Mouse (Mus musculus) lung, embryonic 15.5 days (tissue): Measurements from ENCODE around the gene Kcnip4. TPM values are rescaled to one million over a fixed set of nuclear protein-coding genes. Genes with fewer than 3 reads are reported as not detected.
A peak's percentile ranks its signal among the peaks of the same experiment; 100 is the strongest.

Experiments
- ATAC-seq: fragments of 200-750 bp; cut with Nextera tagmentation; 2 replicates; pipeline ENCODE4 v1.8.0; 2017; ENCODE audit warnings: moderate number of reproducible peaks, borderline replicate concordance; ENCODE audit not compliant: low FRiP score, low TSS enrichment; ENCODE audit errors: extremely low read depth
- H3K27ac ChIP-seq: fragments of 300-500 bp; sonication (generic); 2 replicates; pipeline ENCODE4 v1.5.1; 2015; ENCODE audit warnings: moderate library complexity, mild to moderate bottlenecking, inconsistent platforms
- H3K27me3 ChIP-seq: fragments of 300-500 bp; sonication (generic); 2 replicates; pipeline ENCODE4 v1.6.1; 2015; ENCODE audit warnings: inconsistent platforms
- H3K36me3 ChIP-seq: fragments of 300-500 bp; sonication (generic); 2 replicates; pipeline ENCODE4 v1.6.1; 2015; ENCODE audit warnings: inconsistent platforms
- H3K4me1 ChIP-seq: fragments of 300-500 bp; sonication (generic); 2 replicates; pipeline ENCODE4 v1.6.1; 2015; ENCODE audit warnings: inconsistent platforms
- H3K4me2 ChIP-seq: fragments of 300-500 bp; sonication (generic); 2 replicates; pipeline ENCODE4 v1.6.1; 2015; ENCODE audit warnings: inconsistent platforms, mild to moderate bottlenecking, moderate library complexity
- H3K4me3 ChIP-seq: fragments of 300-500 bp; sonication (generic); 2 replicates; pipeline ENCODE4 v1.5.1; 2015; ENCODE audit warnings: mild to moderate bottlenecking, inconsistent platforms
- H3K9ac ChIP-seq: fragments of 300-500 bp; sonication (generic); 2 replicates; pipeline ENCODE4 v1.6.1; 2015; ENCODE audit warnings: inconsistent platforms
- H3K9me3 ChIP-seq: fragments of 300-500 bp; sonication (generic); 2 replicates; pipeline ENCODE4 v1.6.1; 2016; ENCODE audit warnings: inconsistent platforms
- WGBS: fragments of 180-500 bp; shearing (Covaris S2); methylation state at CpG from one replicate; pipeline ENCODE4 v1.1.7; 2015; 5-methylcytosine and 5-hydroxymethylcytosine counted together
- polyA plus RNA-seq: library from polyadenylated mRNA; unstranded; fragments of >200 nt; fragmentation: Nextera tagmentation; extraction: Ambion mirVana; gene quantifications from 2 replicates; pipeline ENCODE4 v1.2.1, GENCODE M21; 2015

Kcnip4 gene
- polyA plus RNA-seq, 1 experiment from 2014 or later, result 0.75 TPM

- ATAC-seq, result peak; percentile 31; the same call in 1 of the 2 replicates
- no peaks in the 10 kb centered on the region for H3K9me3 ChIP-seq
- no peak overlapping the region for H3K4me2 ChIP-seq
- no peak overlapping the region for H3K27ac ChIP-seq
- H3K27me3 ChIP-seq, result no peaks in the 10 kb centered on the region
- H3K36me3 ChIP-seq, result no peaks in the 10 kb centered on the region
- 25% methylated on average over 4 of the region's 4 CpGs for WGBS
- H3K4me1 ChIP-seq, result no peaks in the 10 kb centered on the region
- H3K4me3 ChIP-seq, result no peak overlapping the region
- no peak overlapping the region for H3K9ac ChIP-seq
These were observed 174.4 kb downstream of the Kcnip4 start for GRCm38 (mm10) chr5:49350126-49350909.

GRCm38 (mm10) chr5:49349541-49349940 is 175.2 kb downstream of the Kcnip4 start:
- H3K4me3 ChIP-seq, result no peak overlapping the region
- no peaks in the 10 kb centered on the region for H3K36me3 ChIP-seq
- no peaks in the 10 kb centered on the region for H3K9me3 ChIP-seq
- ATAC-seq, result no peak
- no peaks in the 10 kb centered on the region for H3K4me1 ChIP-seq
- H3K27ac ChIP-seq, result no peak overlapping the region
- no peak overlapping the region for H3K4me2 ChIP-seq
- 70% methylated on average over 5 of the region's 5 CpGs for WGBS
- H3K27me3 ChIP-seq, result no peaks in the 10 kb centered on the region
- H3K9ac ChIP-seq, result no peak overlapping the region

- no peaks in the 10 kb centered on the region for H3K9me3 ChIP-seq
- H3K4me2 ChIP-seq, result no peak overlapping the region
- no peaks in the 10 kb centered on the region for H3K4me1 ChIP-seq
- no peak overlapping the region for H3K9ac ChIP-seq
- 78% methylated on average over 5 of the region's 5 CpGs for WGBS
- no peak overlapping the region for H3K4me3 ChIP-seq
- no peak for ATAC-seq
- H3K27me3 ChIP-seq, result no peaks in the 10 kb centered on the region
- no peak overlapping the region for H3K27ac ChIP-seq
- H3K36me3 ChIP-seq, result no peaks in the 10 kb centered on the region
These were observed 176.2 kb downstream of the Kcnip4 start for GRCm38 (mm10) chr5:49348511-49348910.

GRCm38 (mm10) chr5:49344606-49345005 is 180.1 kb downstream of the Kcnip4 start:
- Histone ChIP-seq H3K4me2 (no peak overlapping the region), H3K4me1 (no peaks in the 10 kb centered on the region), H3K36me3 (no peaks in the 10 kb centered on the region), H3K9me3 (no peaks in the 10 kb centered on the region), H3K27ac (no peak overlapping the region), H3K4me3 (no peak overlapping the region), H3K27me3 (no peaks in the 10 kb centered on the region), H3K9ac (no peak overlapping the region)
- ATAC-seq, result no peak
- WGBS, result 62% methylated on average over 1 of the region's 1 CpGs

GRCm38 (mm10) chr5:49337164-49337563 is 187.5 kb downstream of the Kcnip4 start:
- no peaks in the 10 kb centered on the region for H3K4me1 ChIP-seq
- no peak overlapping the region for H3K27ac ChIP-seq
- H3K9ac ChIP-seq, result no peak overlapping the region
- H3K36me3 ChIP-seq, result no peaks in the 10 kb centered on the region
- no peaks in the 10 kb centered on the region for H3K9me3 ChIP-seq
- H3K4me3 ChIP-seq, result no peak overlapping the region
- H3K4me2 ChIP-seq, result no peak overlapping the region
- WGBS, result 47% methylated on average over 2 of the region's 2 CpGs
- no peaks in the 10 kb centered on the region for H3K27me3 ChIP-seq
- ATAC-seq, result no peak

GRCm38 (mm10) chr5:49333063-49333462 is 191.6 kb downstream of the Kcnip4 start:
- H3K4me2 ChIP-seq, result no peak overlapping the region
- H3K4me1 ChIP-seq, result no peaks in the 10 kb centered on the region
- H3K36me3 ChIP-seq, result no peaks in the 10 kb centered on the region
- H3K27ac ChIP-seq, result no peak overlapping the region
- no peak for ATAC-seq
- no peaks in the 10 kb centered on the region for H3K27me3 ChIP-seq
- 74% methylated on average over 2 of the region's 2 CpGs for WGBS
- H3K4me3 ChIP-seq, result no peak overlapping the region
- no peak overlapping the region for H3K9ac ChIP-seq
- no peaks in the 10 kb centered on the region for H3K9me3 ChIP-seq

- Histone ChIP-seq H3K9ac (no peak overlapping the region), H3K4me1 (no peaks in the 10 kb centered on the region), H3K27ac (no peak overlapping the region), H3K4me3 (no peak overlapping the region), H3K36me3 (no peaks in the 10 kb centered on the region), H3K9me3 (no peaks in the 10 kb centered on the region), H3K27me3 (no peaks in the 10 kb centered on the region), H3K4me2 (no peak overlapping the region)
- no peak for ATAC-seq
- 86% methylated on average over 1 of the region's 1 CpGs for WGBS
These were observed 195.7 kb downstream of the Kcnip4 start for GRCm38 (mm10) chr5:49329023-49329422.

- ATAC-seq, result no peak
These were observed 206.0 kb downstream of the Kcnip4 start for GRCm38 (mm10) chr5:49318661-49319060.

GRCm38 (mm10) chr5:49317869-49318268 is 206.8 kb downstream of the Kcnip4 start:
- no peak for ATAC-seq
- no peak overlapping the region for H3K4me3 ChIP-seq
- no peak overlapping the region for H3K27ac ChIP-seq
- H3K9ac ChIP-seq, result no peak overlapping the region
- no peaks in the 10 kb centered on the region for H3K9me3 ChIP-seq
- 55% methylated on average over 2 of the region's 2 CpGs for WGBS
- H3K4me2 ChIP-seq, result no peak overlapping the region
- no peaks in the 10 kb centered on the region for H3K36me3 ChIP-seq
- no peaks in the 10 kb centered on the region for H3K27me3 ChIP-seq
- no peaks in the 10 kb centered on the region for H3K4me1 ChIP-seq

More at GRCm38 (mm10) chr5:49318661-49319060, 206.0 kb downstream of the Kcnip4 start:
- H3K9me3 ChIP-seq, result no peaks in the 10 kb centered on the region
- H3K4me3 ChIP-seq, result no peak overlapping the region
- H3K4me2 ChIP-seq, result no peak overlapping the region
- H3K27ac ChIP-seq, result no peak overlapping the region
- H3K4me1 ChIP-seq, result no peaks in the 10 kb centered on the region
- H3K27me3 ChIP-seq, result no peaks in the 10 kb centered on the region
- no peak overlapping the region for H3K9ac ChIP-seq
- H3K36me3 ChIP-seq, result no peaks in the 10 kb centered on the region

- H3K4me2 ChIP-seq, result no peak overlapping the region
- H3K4me3 ChIP-seq, result no peak overlapping the region
These were observed 217.9 kb downstream of the Kcnip4 start for GRCm38 (mm10) chr5:49306796-49307195.

GRCm38 (mm10) chr5:49305321-49305720 is 219.4 kb downstream of the Kcnip4 start:
- Histone ChIP-seq H3K4me2 (no peak overlapping the region), H3K27ac (no peak overlapping the region), H3K9ac (no peak overlapping the region), H3K36me3 (no peaks in the 10 kb centered on the region), H3K27me3 (no peaks in the 10 kb centered on the region), H3K9me3 (no peaks in the 10 kb centered on the region), H3K4me3 (no peak overlapping the region), H3K4me1 (no peaks in the 10 kb centered on the region)
- 54% methylated on average over 2 of the region's 2 CpGs for WGBS
- no peak for ATAC-seq

More at GRCm38 (mm10) chr5:49306796-49307195, 217.9 kb downstream of the Kcnip4 start:
- H3K9me3 ChIP-seq, result no peaks in the 10 kb centered on the region
- H3K36me3 ChIP-seq, result no peaks in the 10 kb centered on the region
- WGBS, result 60% methylated on average over 1 of the region's 1 CpGs
- H3K4me1 ChIP-seq, result no peaks in the 10 kb centered on the region
- H3K9ac ChIP-seq, result no peak overlapping the region
- H3K27ac ChIP-seq, result no peak overlapping the region
- ATAC-seq, result no peak
- no peaks in the 10 kb centered on the region for H3K27me3 ChIP-seq

- Histone ChIP-seq H3K4me1 (no peaks in the 10 kb centered on the region), H3K27me3 (no peaks in the 10 kb centered on the region), H3K4me3 (no peak overlapping the region), H3K27ac (no peak overlapping the region), H3K9ac (no peak overlapping the region), H3K4me2 (no peak overlapping the region), H3K9me3 (no peaks in the 10 kb centered on the region), H3K36me3 (no peaks in the 10 kb centered on the region)
- ATAC-seq, result no peak
- WGBS, result 60% methylated on average over 4 of the region's 4 CpGs
These were observed 226.1 kb downstream of the Kcnip4 start for GRCm38 (mm10) chr5:49298654-49299053.
